Mouse (Mus musculus): ENCODE measurements around the gene Slc35a5.

Slc35a5 gene

DNA sequence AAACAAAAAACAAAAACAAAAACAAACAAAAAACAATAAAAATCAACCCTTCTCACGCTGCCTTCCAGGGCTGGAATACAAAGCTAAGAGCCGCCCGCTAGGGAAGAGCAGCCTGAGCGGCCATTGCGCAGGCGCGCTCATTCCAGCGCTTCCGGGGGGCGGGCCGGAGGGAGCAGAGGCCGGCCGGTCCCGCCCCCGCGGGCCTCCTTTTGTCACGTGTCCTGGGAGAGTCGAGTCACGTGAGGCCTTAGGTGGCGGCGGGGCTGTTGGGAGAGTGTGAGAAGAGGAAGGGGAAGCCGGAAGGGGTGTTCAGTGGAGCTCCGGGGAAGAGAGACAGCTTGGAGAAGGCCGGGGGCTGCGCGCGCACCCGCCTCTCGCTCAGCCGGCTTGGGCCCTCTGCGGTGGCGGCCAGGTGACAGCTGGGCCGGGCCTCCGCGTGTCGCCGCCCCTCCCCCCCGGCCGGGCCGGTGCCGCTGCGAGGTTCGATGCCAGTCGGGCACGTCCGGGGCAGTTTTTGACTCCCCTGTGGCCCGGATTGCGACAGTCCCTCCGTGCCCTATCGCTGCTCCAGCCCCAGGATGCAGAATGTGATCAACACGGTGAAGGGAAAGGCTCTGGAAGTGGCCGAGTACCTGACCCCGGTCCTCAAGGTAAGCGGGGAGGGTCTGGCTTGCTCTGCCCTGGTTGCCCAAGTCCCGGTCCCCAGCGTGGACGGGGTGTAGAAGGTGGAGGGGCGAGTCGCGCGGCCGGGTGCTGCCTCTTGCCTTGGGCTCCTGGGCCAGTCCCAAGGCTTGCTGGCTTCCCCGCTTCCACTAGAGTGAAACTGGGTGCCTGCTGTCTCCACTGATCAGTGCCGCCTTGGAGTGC, at the start of gene Slc35a5, which contains the start of gene Atg3:
Slc35a5 (minus strand) TSS at position 185 of the 867 bp plus-strand sequence.
Atg3 (plus strand) TSS at position 264 of the 867 bp plus-strand sequence.
- DNase-seq (ENCODE audit: low spot score in 2 of 2) = peak; percentile 95 to 97

GRCm38 (mm10) chr16:45204859-45205670, 46.6 kb upstream of the Slc35a5 start:
- no peak for DNase-seq (ENCODE audit: low spot score in 2 of 2)

- DNase-seq (ENCODE audit: low spot score in 2 of 2) = no peak
Observed at GRCm38 (mm10) chr16:45204438-45204837, 45.9 kb upstream of the Slc35a5 start.

- no peak for DNase-seq (ENCODE audit: low spot score in 2 of 2)
Observed at GRCm38 (mm10) chr16:45201395-45201794, 42.9 kb upstream of the Slc35a5 start.

DNA sequence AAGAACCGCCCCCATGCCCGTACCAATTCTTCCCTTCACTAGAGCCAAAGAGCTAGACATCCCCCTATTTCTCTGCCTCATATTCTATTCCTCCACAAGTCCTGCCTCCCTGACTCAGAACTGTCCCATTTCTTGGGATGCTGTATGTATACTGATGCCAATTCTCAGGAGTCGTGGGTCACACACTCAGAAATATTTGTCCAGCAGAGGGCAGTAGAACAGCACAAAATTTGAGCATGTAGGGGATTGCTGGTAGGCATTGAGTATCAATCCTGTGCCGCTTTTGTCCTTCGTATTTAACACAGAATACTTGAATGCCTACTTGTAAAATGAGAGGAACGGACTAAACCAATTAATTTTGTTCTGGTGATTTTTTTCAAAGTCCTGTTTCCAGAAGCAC, 38.3 kb upstream of the Slc35a5 start:
- peak; percentile 12 to 49 for DNase-seq (ENCODE audit: low spot score in 2 of 2)

- peak; percentile 52 to 74 for DNase-seq (ENCODE audit: low spot score in 2 of 2)
Observed at GRCm38 (mm10) chr16:45192613-45193012, 34.1 kb upstream of the Slc35a5 start.

- DNase-seq (ENCODE audit: low spot score in 2 of 2) = no peak
Observed at GRCm38 (mm10) chr16:45181824-45182223, 23.3 kb upstream of the Slc35a5 start.

- no peak for DNase-seq (ENCODE audit: low spot score in 2 of 2)
Observed at GRCm38 (mm10) chr16:45178552-45178951, 20.0 kb upstream of the Slc35a5 start.

DNA sequence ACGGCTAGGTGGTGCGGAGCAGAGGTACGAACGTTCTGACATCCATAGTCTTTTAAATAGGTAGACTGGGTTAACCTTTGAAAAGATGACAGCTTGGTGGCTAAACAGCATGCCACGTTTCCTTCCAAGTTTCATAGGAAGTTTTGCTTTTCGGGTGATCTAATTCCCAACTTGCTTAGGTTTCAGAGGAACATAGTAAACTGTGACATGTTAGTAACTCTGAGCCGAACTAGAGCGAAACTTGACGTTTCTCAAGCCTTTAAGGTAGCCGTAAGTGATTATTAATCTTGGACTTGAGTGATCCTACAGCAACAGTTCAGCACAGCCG, 847 bp upstream of the Slc35a5 start:
- DNase-seq (ENCODE audit: low spot score in 2 of 2) = no peak

- peak; percentile 54 to 67 for DNase-seq (ENCODE audit: low spot score in 2 of 2)
Observed at GRCm38 (mm10) chr16:45158136-45158521, 377 bp downstream of the Slc35a5 start.

GRCm38 (mm10) chr16:45154741-45155250, 3.7 kb downstream of the Slc35a5 start:
- DNase-seq (ENCODE audit: low spot score in 2 of 2) = no peak

DNA sequence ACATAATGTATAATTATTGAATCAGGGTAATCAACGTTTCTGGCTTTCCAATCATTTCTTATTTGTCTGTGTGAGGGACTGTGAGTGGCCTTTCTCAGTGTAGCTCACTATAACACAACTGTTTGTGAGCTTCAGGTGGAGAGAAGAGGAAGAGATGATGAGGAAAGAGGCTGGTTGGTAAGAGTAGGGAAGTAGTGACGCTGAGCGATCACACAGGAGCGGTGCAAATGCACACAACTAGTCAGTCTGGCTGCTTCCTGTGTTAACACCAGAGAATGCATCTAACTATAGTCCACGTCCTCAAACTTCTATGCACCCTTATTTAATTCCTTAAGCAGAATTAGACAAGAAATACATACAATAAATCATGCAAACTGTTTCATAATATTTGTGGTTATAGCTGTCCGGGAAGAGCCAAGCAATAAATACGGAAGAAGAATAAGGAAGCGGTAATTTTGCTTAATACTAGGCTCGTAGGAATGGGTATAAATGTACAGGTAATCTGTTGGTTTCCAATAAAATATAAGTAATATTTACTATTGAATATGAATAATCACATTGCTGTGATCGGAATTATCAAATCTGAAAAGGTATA, 9.9 kb downstream of the Slc35a5 start:
- DNase-seq (ENCODE audit: low spot score in 2 of 2) = no peak

GRCm38 (mm10) chr16:45145119-45145518, 13.4 kb downstream of the Slc35a5 start:
- no peak for DNase-seq (ENCODE audit: low spot score in 2 of 2)

- no peak for DNase-seq (ENCODE audit: low spot score in 2 of 2)
Observed at GRCm38 (mm10) chr16:45142565-45142964, 15.9 kb downstream of the Slc35a5 start.

DNA sequence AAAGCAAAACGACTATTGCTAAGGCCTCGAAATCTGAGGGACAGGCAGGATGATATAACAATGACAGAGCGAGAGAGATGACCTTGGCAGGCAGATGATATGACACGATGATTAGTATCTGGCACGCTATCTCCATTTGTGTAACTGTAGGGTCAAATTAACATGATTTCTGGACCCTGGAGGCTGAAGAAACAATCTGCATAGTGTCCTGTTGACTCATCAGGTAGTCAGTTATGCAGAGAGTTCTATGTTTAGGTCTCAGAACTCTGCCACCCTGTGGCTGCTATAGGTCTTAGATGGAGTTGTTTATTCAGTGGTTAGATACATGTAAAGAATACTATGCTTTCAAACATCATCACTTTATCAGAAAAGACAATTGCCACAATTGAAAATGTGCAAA, 16.8 kb downstream of the Slc35a5 start:
- DNase-seq (ENCODE audit: low spot score in 2 of 2) = no peak

DNA sequence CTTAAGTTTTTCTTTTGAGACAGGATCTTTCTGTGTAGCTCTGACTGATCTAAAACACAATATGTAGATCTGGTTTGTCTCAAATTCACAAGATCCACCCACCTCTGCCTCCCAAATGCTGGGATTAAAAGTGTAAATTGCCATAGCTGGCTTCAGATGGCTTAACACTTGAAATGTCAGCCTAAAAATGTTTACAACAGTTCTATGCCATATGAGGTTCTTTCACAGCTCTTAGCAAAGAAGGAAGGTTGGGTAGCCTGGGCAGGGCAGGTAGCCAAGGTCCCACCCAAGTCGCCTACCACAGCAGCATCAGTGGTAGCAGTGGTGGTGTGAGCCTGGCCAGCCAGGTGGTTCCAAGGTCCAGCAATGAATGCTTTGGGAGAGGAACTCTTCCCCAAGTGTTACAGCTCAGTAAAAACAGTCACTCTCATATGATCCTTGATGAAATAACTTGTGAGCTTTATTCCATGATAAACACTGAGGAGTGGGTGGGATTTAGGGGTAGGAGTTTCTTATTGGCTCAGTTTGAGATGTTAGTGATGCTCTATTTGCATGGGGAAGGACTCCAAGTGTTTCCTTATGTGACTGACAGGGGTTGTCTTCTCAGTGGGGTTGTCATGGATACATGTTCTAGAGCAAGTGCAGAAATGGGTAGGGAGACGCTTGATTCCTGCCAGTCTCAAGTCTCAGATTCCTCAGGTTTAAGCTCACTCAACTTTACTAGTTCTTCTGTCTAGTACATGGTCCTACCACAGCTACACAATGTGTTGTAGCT, 30.4 kb downstream of the Slc35a5 start:
- DNase-seq (ENCODE audit: low spot score in 2 of 2) = no peak

DNA sequence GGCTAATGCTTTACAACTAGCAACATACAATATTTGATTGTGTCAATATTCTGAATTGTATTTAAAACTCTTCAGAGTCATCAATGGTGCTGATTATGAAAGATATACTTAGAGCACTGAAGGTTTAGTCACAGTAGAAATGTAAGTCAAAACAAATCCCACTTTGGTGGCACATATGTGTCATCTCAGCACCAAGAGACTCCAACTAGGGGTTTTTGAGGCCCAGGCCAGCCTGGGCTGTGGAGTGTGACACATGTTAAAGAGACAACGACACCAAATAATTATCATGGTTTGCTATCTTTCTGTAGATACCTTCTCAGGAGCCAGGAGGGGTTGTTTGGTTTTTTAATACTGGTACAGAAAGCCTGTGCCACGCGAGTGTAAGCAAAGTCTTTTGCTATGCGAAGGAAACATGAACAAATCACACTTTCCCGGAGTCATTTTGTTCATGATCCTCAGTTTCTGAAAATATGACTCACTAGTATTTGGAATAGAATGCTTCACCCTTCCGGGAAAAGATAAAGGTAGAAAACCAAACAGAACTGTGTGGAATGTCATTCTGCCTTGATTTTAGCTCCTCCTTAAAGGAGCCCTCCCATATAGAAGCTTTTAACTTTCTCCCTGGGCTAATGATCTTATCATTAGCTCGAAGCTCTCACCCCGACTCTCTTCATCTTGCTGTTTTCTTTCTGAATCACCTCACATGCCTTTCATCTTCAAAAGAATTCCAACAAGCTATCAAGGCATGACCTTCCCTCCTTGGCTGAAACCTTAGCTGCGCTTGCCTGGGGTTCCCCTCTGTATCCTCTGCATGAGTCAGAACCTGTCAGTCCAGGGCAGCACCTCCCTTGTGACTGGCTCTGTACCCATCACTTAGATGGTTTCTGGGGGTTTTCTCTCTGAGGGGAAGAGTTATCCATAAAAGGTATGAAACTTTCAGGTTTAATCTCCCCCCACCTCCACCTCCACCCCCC, 34.0 kb downstream of the Slc35a5 start:
- DNase-seq (ENCODE audit: low spot score in 2 of 2) = no peak

- peak in 1 of 2 experiments; percentile 18 for DNase-seq (ENCODE audit: low spot score in 2 of 2)
Observed at GRCm38 (mm10) chr16:45122571-45122970, 35.9 kb downstream of the Slc35a5 start.

DNA sequence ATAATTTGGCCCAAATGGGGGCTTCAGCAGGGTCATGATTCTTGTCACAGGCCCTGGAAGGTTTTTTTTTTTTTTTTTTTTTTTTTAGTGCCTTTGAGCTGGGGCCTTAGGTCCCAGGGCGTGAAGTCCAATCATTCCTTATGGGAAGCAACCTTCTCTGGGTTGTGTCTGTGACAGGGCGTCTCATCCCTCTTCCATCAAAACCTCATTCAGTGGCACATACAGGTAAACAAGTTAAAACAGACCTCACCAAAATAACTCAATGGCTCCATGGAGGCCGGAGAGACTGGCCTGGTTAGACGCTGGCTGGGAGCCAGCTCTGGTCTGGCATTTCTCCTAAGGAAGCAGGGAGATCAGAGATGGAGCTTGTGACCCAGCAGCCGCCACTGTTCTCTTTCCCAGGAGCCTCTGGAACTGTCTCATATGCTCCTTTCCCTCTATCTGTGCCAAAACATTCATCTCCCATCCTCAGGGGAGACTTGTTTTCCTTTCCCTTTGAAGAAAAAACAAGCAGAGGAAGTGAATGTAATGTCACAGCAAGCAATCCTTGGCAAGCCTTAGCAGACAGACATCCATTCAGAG, 37.6 kb downstream of the Slc35a5 start:
- DNase-seq (ENCODE audit: low spot score in 2 of 2) = peak in 1 of 2 experiments; percentile 42

DNA sequence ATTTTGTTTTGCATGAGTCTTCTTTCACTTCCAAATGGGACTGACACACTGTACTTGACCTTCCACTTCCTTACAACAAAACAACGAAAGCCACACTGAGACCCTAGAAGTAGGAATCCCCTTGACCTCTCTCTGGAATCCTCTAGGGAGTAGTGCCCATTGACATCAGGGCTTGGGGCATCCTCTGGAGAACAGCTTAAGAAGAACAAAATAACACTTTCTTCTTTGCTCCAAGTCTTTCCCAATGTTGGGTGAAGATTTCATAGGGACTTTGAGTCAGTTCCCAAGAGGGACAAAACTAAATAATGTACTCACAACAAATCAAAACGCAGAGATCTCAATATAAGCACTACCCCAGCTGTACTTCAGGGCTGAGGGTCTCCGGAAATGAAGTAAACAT, 39.7 kb downstream of the Slc35a5 start:
- no peak for DNase-seq (ENCODE audit: low spot score in 2 of 2)
